Mouse (Mus musculus) lung, postnatal 0 days (tissue): ENCODE data around the gene Oasl1.

ENCODE experiments used
- CTCF ChIP-seq: IDR thresholded peaks from 2 replicates; pipeline ENCODE4 v1.5.1; 2016; ENCODE audit warnings: antibody characterized with exemption, mild to moderate bottlenecking
- EP300 ChIP-seq: IDR thresholded peaks from 2 replicates; pipeline ENCODE4 v1.6.1; 2016; ENCODE audit warnings: antibody characterized with exemption, mild to moderate bottlenecking, control low read depth

DNA sequence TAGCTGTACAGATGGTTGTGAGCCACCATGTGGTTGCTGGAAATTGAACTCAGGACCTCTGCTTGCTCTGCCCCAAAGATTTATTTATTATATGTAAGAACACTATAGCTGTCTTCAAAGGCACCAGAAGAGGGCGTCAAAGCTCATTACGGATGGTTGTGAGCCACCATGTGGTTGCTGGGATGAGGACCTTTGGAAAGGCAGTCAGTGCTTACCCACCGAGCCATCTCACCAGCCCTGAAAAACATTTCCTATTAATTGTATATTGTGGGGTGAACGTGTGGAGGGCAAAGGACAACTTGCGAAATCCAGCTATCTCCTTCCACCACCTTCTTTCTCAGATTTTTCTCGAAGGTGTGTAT is 55.8 kb downstream of the Oasl1 start:
- TF ChIP-seq EP300 (no peak), CTCF (no peak)
